Mouse (Mus musculus): ENCODE data around the gene Snx29. TPM values are rescaled to one million over a fixed set of nuclear protein-coding genes. Genes with fewer than 3 reads are reported as not detected.

The Snx29 gene
- polyA plus RNA-seq, 1 experiment from 2014 or later = 13.2 TPM

- Histone ChIP-seq H3K27ac (no peak overlapping the region), H3K27me3 (no peaks in the 10 kb centered on the region), H3K9ac (no peak overlapping the region), H3K4me2 (no peak overlapping the region), H3K4me3 (no peak overlapping the region), H3K4me1 (0 out of 2 replicates have a peak, but pooled peaks cover 3% of the 10 kb centered on the region), H3K9me3 (no peaks in the 10 kb centered on the region), H3K36me3 (no peaks in the 10 kb centered on the region)
- ATAC-seq (ENCODE audit: insufficient number of reproducible peaks, low FRiP score, low TSS enrichment, low read depth) = no peak
- WGBS = 83% methylated on average over 6 of the region's 6 CpGs
Observed at GRCm38 (mm10) chr16:11665869-11666268, 343.2 kb downstream of the Snx29 start.

GRCm38 (mm10) chr16:11668375-11668774 lies 345.7 kb downstream of the Snx29 start:
- H3K36me3 ChIP-seq = no peaks in the 10 kb centered on the region
- H3K4me2 ChIP-seq = no peak overlapping the region
- no peaks in the 10 kb centered on the region for H3K9me3 ChIP-seq
- H3K4me3 ChIP-seq = no peak overlapping the region
- no peaks in the 10 kb centered on the region for H3K27me3 ChIP-seq
- H3K4me1 ChIP-seq = 0 out of 2 replicates have a peak, but pooled peaks cover under 1% of the 10 kb centered on the region
- H3K9ac ChIP-seq = no peak overlapping the region
- 75% methylated on average over 1 of the region's 1 CpGs for WGBS
- no peak overlapping the region for H3K27ac ChIP-seq
- no peak for ATAC-seq (ENCODE audit: insufficient number of reproducible peaks, low FRiP score, low TSS enrichment, low read depth)

DNA sequence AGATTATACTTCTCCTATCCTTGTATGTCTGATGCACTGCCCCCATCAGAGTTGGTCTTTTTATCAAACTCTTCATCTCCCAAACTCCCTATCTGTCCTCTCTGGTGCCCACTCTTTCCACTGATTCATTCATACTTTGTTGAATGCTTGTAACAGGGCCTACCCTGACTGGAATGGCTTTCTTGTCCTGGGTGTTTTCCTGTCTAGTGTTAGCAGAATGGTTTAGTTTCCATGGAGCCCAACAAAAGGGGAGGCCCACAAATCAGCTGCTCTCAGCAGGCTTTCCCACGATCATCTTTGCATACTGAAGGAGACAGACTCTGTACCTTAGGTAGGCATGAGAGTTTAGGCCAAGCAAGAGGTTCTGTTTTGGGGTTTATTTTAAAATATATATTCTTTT lies 346.2 kb downstream of the Snx29 start:
- Histone ChIP-seq H3K27me3 (no peaks in the 10 kb centered on the region), H3K4me3 (no peak overlapping the region), H3K4me1 (no peaks in the 10 kb centered on the region), H3K4me2 (no peak overlapping the region), H3K36me3 (no peaks in the 10 kb centered on the region), H3K9ac (no peak overlapping the region), H3K27ac (no peak overlapping the region), H3K9me3 (no peaks in the 10 kb centered on the region)
- WGBS = 87% methylated on average over 1 of the region's 1 CpGs
- ATAC-seq (ENCODE audit: insufficient number of reproducible peaks, low FRiP score, low TSS enrichment, low read depth) = no peak

DNA sequence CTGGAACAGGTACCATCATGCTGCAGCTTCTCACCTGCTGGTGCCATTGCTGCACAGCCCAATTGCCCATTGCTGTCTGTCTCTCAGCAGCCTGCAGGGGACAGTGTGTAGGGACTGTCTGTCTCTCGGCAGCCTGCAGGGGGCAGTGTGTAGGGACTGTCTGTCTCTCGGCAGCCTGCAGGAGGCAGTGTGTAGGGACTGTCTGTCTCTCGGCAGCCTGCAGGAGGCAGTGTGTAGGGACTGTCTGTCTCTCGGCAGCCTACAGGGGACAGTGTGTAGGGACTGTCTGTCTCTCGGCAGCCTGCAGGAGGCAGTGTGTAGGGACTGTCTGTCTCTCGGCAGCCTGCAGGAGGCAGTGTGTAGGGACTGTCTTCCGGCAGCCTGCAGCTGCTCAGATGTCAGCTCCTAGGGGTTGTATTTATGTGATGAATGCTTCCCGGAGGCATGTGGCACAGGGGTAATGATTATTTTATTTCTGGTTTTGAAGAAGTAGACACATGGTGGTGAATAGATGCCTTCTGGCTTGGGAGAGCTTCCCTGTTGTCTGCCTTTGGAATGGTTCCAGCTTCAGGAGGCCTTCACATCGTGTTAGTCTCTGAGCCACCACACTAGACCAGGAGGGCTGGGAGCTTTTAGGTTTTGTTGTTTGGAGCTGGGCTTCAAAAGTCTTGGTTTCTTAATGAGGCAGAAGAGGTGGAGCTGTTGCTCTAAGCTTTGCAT lies 347.7 kb downstream of the Snx29 start:
- no peaks in the 10 kb centered on the region for H3K9me3 ChIP-seq
- H3K4me3 ChIP-seq = no peak overlapping the region
- no peaks in the 10 kb centered on the region for H3K27me3 ChIP-seq
- no peak overlapping the region for H3K4me2 ChIP-seq
- H3K4me1 ChIP-seq = no peaks in the 10 kb centered on the region
- no peak overlapping the region for H3K27ac ChIP-seq
- ATAC-seq (ENCODE audit: insufficient number of reproducible peaks, low FRiP score, low TSS enrichment, low read depth) = no peak
- H3K9ac ChIP-seq = no peak overlapping the region
- WGBS = 77% methylated on average over 9 of the region's 9 CpGs
- H3K36me3 ChIP-seq = no peaks in the 10 kb centered on the region

GRCm38 (mm10) chr16:11670971-11671310 lies 348.2 kb downstream of the Snx29 start:
- no peak for ATAC-seq (ENCODE audit: insufficient number of reproducible peaks, low FRiP score, low TSS enrichment, low read depth)
- Histone ChIP-seq H3K36me3 (no peaks in the 10 kb centered on the region), H3K4me2 (no peak overlapping the region), H3K4me3 (no peak overlapping the region), H3K4me1 (no peaks in the 10 kb centered on the region), H3K27ac (no peak overlapping the region), H3K9ac (no peak overlapping the region), H3K9me3 (no peaks in the 10 kb centered on the region), H3K27me3 (no peaks in the 10 kb centered on the region)
- WGBS = 66% methylated on average over 6 of the region's 6 CpGs

DNA sequence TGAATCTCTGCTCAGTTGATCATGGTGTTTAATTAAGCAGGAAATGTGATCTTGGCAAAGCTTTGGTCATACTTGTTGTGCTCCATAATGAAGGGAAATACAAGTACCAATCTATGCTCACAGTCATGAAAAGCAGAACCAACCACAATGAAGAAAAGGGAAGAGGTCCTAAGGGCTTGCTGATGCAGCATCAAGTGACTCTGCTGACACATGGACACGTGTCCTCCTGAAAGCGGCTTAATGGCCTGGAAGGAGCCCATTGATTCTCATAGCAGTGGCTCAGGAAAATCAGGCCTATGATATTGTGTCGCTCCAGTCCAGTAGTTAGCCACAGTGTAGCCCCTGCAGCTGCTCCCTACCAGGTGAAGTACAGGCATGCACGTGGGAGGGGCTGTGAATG lies 353.3 kb downstream of the Snx29 start:
- H3K27me3 ChIP-seq = no peaks in the 10 kb centered on the region
- no peak overlapping the region for H3K4me3 ChIP-seq
- H3K4me2 ChIP-seq = no peak overlapping the region
- H3K27ac ChIP-seq = no peak overlapping the region
- H3K4me1 ChIP-seq = no peaks in the 10 kb centered on the region
- 57% methylated on average over 4 of the region's 4 CpGs for WGBS
- no peak for ATAC-seq (ENCODE audit: insufficient number of reproducible peaks, low FRiP score, low TSS enrichment, low read depth)
- H3K36me3 ChIP-seq = 0 out of 2 replicates have a peak, but pooled peaks cover 4% of the 10 kb centered on the region
- no peaks in the 10 kb centered on the region for H3K9me3 ChIP-seq
- no peak overlapping the region for H3K9ac ChIP-seq

- no peaks in the 10 kb centered on the region for H3K9me3 ChIP-seq
- no peaks in the 10 kb centered on the region for H3K4me1 ChIP-seq
- 85% methylated on average over 9 of the region's 9 CpGs for WGBS
- H3K36me3 ChIP-seq = no peaks in the 10 kb centered on the region
- H3K4me3 ChIP-seq = no peak overlapping the region
- no peak overlapping the region for H3K9ac ChIP-seq
- no peak overlapping the region for H3K27ac ChIP-seq
- ATAC-seq (ENCODE audit: insufficient number of reproducible peaks, low FRiP score, low TSS enrichment, low read depth) = no peak
- H3K4me2 ChIP-seq = no peak overlapping the region
- no peaks in the 10 kb centered on the region for H3K27me3 ChIP-seq
Observed at GRCm38 (mm10) chr16:11685264-11685663, 362.6 kb downstream of the Snx29 start.

- H3K27ac ChIP-seq = no peak overlapping the region
- WGBS = 78% methylated on average over 3 of the region's 3 CpGs
- H3K4me3 ChIP-seq = no peak overlapping the region
- H3K27me3 ChIP-seq = no peaks in the 10 kb centered on the region
- no peak for ATAC-seq (ENCODE audit: insufficient number of reproducible peaks, low FRiP score, low TSS enrichment, low read depth)
- no peak overlapping the region for H3K9ac ChIP-seq
- H3K36me3 ChIP-seq = no peaks in the 10 kb centered on the region
- H3K4me2 ChIP-seq = no peak overlapping the region
- H3K4me1 ChIP-seq = no peaks in the 10 kb centered on the region
- no peaks in the 10 kb centered on the region for H3K9me3 ChIP-seq
Observed at GRCm38 (mm10) chr16:11685735-11686340, 363.1 kb downstream of the Snx29 start.

GRCm38 (mm10) chr16:11687836-11688235 lies 365.1 kb downstream of the Snx29 start:
- Histone ChIP-seq H3K27ac (no peak overlapping the region), H3K27me3 (no peaks in the 10 kb centered on the region), H3K9me3 (no peaks in the 10 kb centered on the region), H3K9ac (no peak overlapping the region), H3K36me3 (no peaks in the 10 kb centered on the region), H3K4me2 (no peak overlapping the region), H3K4me3 (no peak overlapping the region), H3K4me1 (no peaks in the 10 kb centered on the region)
- no peak for ATAC-seq (ENCODE audit: insufficient number of reproducible peaks, low FRiP score, low TSS enrichment, low read depth)

DNA sequence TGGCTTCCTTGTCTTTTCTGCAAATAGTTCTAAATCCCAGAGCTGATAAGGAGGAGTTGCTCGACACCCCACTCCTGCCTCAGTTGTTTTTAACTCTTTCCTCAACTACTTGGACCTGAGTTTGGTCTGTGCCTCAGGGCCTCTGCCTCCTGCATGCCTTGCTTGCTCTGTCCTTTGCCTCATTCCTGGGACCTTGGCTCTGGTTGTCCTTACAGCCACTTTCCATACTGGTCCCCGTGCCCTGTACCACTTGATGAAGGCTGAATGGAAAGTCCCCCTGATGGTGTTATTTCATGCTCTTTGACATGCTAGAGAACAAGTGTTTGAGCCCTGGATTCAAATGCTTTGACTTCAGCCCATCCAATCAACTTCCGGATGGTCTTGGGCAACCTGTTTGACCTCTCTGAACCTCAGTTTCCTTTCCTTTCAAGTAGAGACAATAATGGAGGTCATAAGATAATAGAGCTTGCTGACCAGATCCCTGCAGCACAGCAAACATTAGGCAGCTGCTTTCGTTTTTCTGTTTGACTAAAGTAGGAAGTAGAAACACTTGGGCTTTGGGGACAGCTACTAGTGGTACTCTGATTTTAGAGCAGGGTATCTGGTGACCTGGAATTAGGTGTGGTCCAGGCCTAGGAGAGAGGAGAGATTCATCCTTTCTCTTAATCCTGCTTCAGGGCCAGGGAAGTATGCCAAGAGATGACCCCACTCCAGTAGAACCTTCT lies 365.7 kb downstream of the Snx29 start:
- 71% methylated on average over 4 of the region's 4 CpGs for WGBS
- no peak for ATAC-seq (ENCODE audit: insufficient number of reproducible peaks, low FRiP score, low TSS enrichment, low read depth)
- no peak overlapping the region for H3K27ac ChIP-seq
- no peak overlapping the region for H3K4me3 ChIP-seq
- H3K4me2 ChIP-seq = no peak overlapping the region
- H3K9ac ChIP-seq = no peak overlapping the region
- no peaks in the 10 kb centered on the region for H3K4me1 ChIP-seq
- no peaks in the 10 kb centered on the region for H3K36me3 ChIP-seq
- no peaks in the 10 kb centered on the region for H3K9me3 ChIP-seq
- no peaks in the 10 kb centered on the region for H3K27me3 ChIP-seq

DNA sequence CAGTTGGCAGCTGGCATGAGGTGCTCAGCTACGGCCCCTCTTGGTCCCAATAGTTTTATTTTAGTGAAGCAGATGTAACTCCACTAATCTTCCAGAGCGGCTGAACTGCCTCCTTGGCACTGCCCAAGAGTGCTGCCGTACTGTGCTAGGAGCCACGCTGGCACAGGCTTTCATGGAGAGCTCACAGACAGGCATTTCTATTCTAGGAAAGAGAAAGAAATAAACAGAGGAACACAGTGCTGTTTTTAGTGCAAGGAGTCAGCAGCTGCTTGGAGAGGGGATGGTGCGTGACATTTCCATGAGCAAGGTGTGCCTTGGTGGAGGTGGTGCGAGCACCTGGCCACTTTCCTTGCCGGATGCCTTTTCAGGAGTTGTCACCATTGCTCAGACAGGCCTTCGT lies 367.4 kb downstream of the Snx29 start:
- WGBS = 87% methylated on average over 8 of the region's 8 CpGs

GRCm38 (mm10) chr16:11690756-11691155 lies 368.0 kb downstream of the Snx29 start:
- Histone ChIP-seq H3K9ac (no peak overlapping the region), H3K4me1 (no peaks in the 10 kb centered on the region), H3K4me3 (no peak overlapping the region), H3K4me2 (no peak overlapping the region), H3K27ac (no peak overlapping the region), H3K36me3 (no peaks in the 10 kb centered on the region), H3K9me3 (no peaks in the 10 kb centered on the region), H3K27me3 (no peaks in the 10 kb centered on the region)
- no peak for ATAC-seq (ENCODE audit: insufficient number of reproducible peaks, low FRiP score, low TSS enrichment, low read depth)
- 58% methylated on average over 4 of the region's 4 CpGs for WGBS

More for the DNA sequence above, 367.4 kb downstream of the Snx29 start:
- Histone ChIP-seq H3K27me3 (no peaks in the 10 kb centered on the region), H3K9me3 (no peaks in the 10 kb centered on the region), H3K4me1 (no peaks in the 10 kb centered on the region), H3K9ac (no peak overlapping the region), H3K27ac (no peak overlapping the region), H3K4me3 (no peak overlapping the region), H3K36me3 (no peaks in the 10 kb centered on the region), H3K4me2 (no peak overlapping the region)
- no peak for ATAC-seq (ENCODE audit: insufficient number of reproducible peaks, low FRiP score, low TSS enrichment, low read depth)

Data from limb, embryonic 15.5 days (tissue).